Mouse (Mus musculus) kidney, embryonic 14.5 days (tissue): ENCODE results near the gene Fam166b. TPM values are rescaled to one million over a fixed set of nuclear protein-coding genes. Genes with fewer than 3 reads are reported as not detected.

Experiments used
- ATAC-seq: fragments of 200-750 bp; cut with Nextera tagmentation; 2 replicates; pipeline ENCODE4 v1.8.0; 2017; ENCODE audit warnings: moderate number of reproducible peaks, mild to moderate bottlenecking, moderate TSS enrichment, moderate library complexity; ENCODE audit not compliant: low FRiP score, low TSS enrichment
- H3K27ac ChIP-seq: fragments of 300-500 bp; sonication (generic); 2 replicates; pipeline ENCODE4 v1.5.1; 2014; ENCODE audit warnings: low read depth, mild to moderate bottlenecking, low read length, moderate library complexity, mixed read lengths
- H3K27me3 ChIP-seq: fragments of 300-500 bp; sonication (generic); 2 replicates; pipeline ENCODE4 v1.6.1; 2014; ENCODE audit warnings: mild to moderate bottlenecking, low read length; ENCODE audit not compliant: control insufficient read depth, insufficient read depth
- H3K36me3 ChIP-seq: fragments of 300-500 bp; sonication (generic); 2 replicates; pipeline ENCODE4 v1.6.1; 2014; ENCODE audit warnings: low read length, mixed read lengths; ENCODE audit not compliant: control insufficient read depth, insufficient read depth
- H3K4me1 ChIP-seq: fragments of 300-500 bp; sonication (generic); 2 replicates; pipeline ENCODE4 v1.6.1; 2014; ENCODE audit warnings: low read length, mixed read lengths; ENCODE audit not compliant: control insufficient read depth, insufficient read depth
- H3K4me2 ChIP-seq: fragments of 300-500 bp; sonication (generic); replicated peaks from 2 replicates; pipeline ENCODE4 v1.6.1; 2014; ENCODE audit warnings: low read depth, mild to moderate bottlenecking, low read length
- H3K4me3 ChIP-seq: fragments of 300-500 bp; sonication (generic); 2 replicates; pipeline ENCODE4 v1.5.1; 2014; ENCODE audit warnings: mild to moderate bottlenecking, low read length
- H3K9ac ChIP-seq: fragments of 300-500 bp; sonication (generic); 2 replicates; pipeline ENCODE4 v1.6.1; 2014; ENCODE audit warnings: low read depth, mild to moderate bottlenecking, low read length, moderate library complexity
- H3K9me3 ChIP-seq: fragments of 300-500 bp; sonication (generic); 2 replicates; pipeline ENCODE4 v1.6.1; 2016; ENCODE audit warnings: low read length; ENCODE audit not compliant: control insufficient read depth
- WGBS: fragments of 180-500 bp; shearing (Covaris S2); extraction: QIAGEN DNeasy Blood & Tissue Kit; methylation state at CpG from one replicate; pipeline ENCODE4 v1.1.7; 2014; 5-methylcytosine and 5-hydroxymethylcytosine counted together
- polyA plus RNA-seq: library from polyadenylated mRNA; unstranded; fragments of >200 nt; fragmentation: Nextera tagmentation; extraction: Ambion mirVana; gene quantifications from 2 replicates; pipeline ENCODE4 v1.2.1, GENCODE M21; 2014

Gene Fam166b
- polyA plus RNA-seq, 1 experiment from 2014 or later: 0.38 TPM

DNA sequence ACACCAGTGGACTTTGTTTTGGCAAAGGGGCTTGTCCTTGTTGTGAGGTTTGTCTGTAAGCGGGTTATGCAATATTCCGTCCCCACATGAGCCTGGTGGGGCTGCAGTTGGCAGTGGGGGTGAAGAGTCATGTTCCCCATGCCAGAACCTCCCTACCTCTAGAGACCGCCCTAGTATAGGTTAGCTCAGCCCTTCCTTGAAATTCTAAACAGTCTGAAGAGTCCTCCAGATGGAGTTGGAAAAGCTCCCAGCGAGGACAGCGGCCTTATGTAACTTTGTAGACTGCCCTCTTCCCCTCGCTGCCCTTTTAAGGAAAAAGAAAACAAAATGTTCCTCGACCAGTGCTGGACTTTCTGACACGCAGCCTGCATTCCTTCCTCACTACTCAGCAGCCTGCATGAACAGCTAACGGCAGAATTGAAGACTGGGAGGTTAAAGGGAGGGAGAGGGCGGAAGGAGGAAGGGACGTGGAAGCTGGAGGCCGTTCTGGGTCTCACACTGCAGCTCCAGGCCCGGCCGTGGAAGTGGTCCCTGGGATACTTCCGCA lies 34.5 kb downstream of the Fam166b start:
- ATAC-seq: peak; percentile 90
- H3K4me1 ChIP-seq: peaks cover 25% of the 10 kb centered on the region
- peak overlapping the region; percentile 19; the same call in 1 of the 2 replicates for H3K4me2 ChIP-seq
- no peak overlapping the region for H3K4me3 ChIP-seq
- H3K36me3 ChIP-seq: no peaks in the 10 kb centered on the region
- no peaks in the 10 kb centered on the region for H3K27me3 ChIP-seq
- WGBS: 16% methylated on average over 15 of the region's 15 CpGs
- H3K9ac ChIP-seq: peak overlapping the region; percentile 23; the same call in 1 of the 2 replicates
- H3K9me3 ChIP-seq: no peaks in the 10 kb centered on the region
- H3K27ac ChIP-seq: peak overlapping the region; percentile 90

DNA sequence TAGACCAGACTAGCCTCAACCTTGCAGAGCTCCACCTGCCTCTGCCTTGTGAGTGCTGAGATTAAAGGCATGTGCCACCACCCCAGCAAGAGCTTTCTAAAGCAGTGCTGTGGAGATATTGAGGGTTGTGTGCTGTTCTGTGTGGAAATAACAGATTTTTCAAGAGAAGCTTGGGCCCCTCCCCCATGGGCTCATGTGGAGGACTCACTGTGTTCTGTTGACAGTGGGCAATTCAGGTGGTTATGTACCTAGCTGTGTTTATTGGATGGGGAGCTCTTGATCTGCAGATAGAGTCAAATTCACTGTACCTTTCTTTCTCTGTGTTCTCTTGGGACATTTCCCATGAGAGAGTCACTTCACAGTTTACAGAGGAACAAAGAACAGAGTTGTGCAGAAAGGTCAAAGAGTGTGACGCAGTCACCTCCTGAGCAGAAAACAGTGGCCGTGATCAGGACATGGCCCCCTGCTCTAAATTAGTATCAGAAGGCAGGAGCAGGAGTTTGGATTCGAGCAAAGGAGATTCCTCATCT lies 37.3 kb downstream of the Fam166b start:
- H3K9me3 ChIP-seq: no peaks in the 10 kb centered on the region
- 80% methylated on average over 3 of the region's 3 CpGs for WGBS
- H3K4me1 ChIP-seq: peaks cover 13% of the 10 kb centered on the region
- no peaks in the 10 kb centered on the region for H3K27me3 ChIP-seq
- H3K9ac ChIP-seq: no peak overlapping the region
- ATAC-seq: no peak
- no peak overlapping the region for H3K4me2 ChIP-seq
- no peaks in the 10 kb centered on the region for H3K36me3 ChIP-seq
- no peak overlapping the region for H3K27ac ChIP-seq
- H3K4me3 ChIP-seq: no peak overlapping the region

DNA sequence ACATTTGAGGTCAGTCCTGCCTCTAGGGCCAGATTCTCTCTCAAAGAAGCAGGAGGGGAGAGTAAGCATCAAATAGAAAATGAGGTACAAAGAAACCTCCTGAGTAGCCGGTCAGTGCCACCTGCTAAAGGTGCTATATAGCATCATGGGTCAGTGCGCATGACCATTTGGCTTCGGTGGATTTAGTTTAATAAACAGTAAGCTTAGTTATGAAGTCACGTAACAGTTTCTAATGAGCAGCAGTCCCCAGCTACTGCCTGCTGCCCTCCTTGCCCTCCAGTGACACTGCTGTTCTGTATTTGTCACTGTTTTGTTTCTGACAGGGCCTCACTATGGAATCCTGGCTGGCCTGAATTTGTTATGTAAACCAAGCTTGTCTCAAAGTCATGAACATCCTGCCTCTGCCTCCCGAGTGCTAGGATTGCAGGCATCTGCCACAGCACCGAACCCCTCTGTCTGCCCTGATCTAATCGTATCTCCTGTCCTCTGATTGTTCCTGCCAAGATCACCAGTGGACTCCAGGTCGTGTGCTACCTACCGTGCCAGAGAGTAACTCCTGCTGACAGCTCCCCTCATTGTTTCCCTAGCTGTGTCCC lies 39.0 kb downstream of the Fam166b start:
- ATAC-seq: no peak
- WGBS: 74% methylated on average over 9 of the region's 9 CpGs
- Histone ChIP-seq H3K9ac (no peak overlapping the region), H3K27me3 (no peaks in the 10 kb centered on the region), H3K36me3 (no peaks in the 10 kb centered on the region), H3K27ac (no peak overlapping the region), H3K4me3 (no peak overlapping the region), H3K4me1 (peaks cover 12% of the 10 kb centered on the region), H3K9me3 (no peaks in the 10 kb centered on the region), H3K4me2 (no peak overlapping the region)

DNA sequence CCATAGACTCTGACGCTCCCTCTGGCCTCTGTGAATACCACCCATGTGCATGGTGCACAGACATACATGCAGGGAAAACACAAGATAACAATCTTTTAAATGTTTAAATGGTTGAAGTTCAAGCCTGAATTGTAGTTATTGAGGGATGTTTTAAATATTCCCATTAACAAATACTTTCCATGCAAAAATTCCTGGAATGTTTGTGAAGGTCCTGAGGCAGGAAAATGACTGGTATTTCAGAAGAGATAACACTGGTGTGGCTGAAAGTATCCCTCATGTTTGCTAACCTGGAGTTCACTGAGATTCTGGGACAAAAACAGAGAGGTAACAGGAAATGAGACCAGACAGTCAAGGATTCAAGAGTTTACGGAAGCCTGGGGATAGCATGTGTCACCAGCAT lies 39.5 kb downstream of the Fam166b start:
- Histone ChIP-seq H3K9ac (no peak overlapping the region), H3K9me3 (no peaks in the 10 kb centered on the region), H3K36me3 (no peaks in the 10 kb centered on the region), H3K4me2 (no peak overlapping the region), H3K27me3 (no peaks in the 10 kb centered on the region), H3K4me3 (no peak overlapping the region), H3K4me1 (peaks cover 7% of the 10 kb centered on the region), H3K27ac (no peak overlapping the region)
- 89% methylated on average over 2 of the region's 2 CpGs for WGBS
- ATAC-seq: no peak

DNA sequence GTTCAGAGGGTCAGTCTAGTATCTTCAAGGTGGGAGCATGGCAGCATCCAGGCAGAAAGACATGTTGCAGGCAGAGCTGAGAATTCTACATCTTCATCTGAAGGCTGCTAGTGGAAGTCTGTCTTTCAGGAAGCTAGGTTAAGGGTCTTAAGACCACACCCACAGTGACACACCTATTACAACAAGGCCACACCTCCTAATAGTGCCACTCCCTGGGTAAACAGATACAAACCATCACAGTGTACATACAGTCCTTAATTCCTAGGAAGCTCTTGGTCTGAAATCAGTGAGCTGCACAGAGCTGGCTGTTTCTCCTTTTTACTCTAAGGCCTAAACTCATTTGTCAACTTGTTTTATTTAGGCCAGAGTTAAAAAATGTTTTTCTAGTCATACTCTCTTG lies 42.0 kb downstream of the Fam166b start:
- Histone ChIP-seq H3K36me3 (no peaks in the 10 kb centered on the region), H3K27ac (no peak overlapping the region), H3K4me3 (no peak overlapping the region), H3K4me1 (0 out of 2 replicates have a peak, but pooled peaks cover 4% of the 10 kb centered on the region), H3K4me2 (no peak overlapping the region), H3K27me3 (no peaks in the 10 kb centered on the region), H3K9me3 (no peaks in the 10 kb centered on the region), H3K9ac (no peak overlapping the region)
- no peak for ATAC-seq

DNA sequence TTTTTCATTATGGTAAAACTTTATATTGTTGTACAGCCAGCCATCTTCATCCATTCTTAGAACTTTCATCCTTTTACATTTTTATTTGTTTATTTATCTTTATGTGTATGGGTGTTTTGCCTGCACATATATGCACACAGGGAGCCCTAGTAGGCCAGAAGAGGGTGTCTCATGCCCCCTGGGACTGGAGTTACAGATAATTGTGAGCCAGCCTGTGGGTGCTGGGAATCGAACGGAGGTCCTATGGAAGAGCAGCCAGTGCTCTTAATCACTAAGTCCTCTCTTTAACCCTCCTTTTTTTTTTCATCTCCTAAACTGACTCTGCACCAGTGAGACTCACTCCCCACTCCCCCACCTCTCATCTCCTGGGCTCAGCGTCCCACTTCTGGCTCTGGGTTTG lies 44.4 kb downstream of the Fam166b start:
- Histone ChIP-seq H3K9me3 (no peaks in the 10 kb centered on the region), H3K9ac (no peak overlapping the region)
- whole genome bisulfite sequencing: 93% methylated on average over 3 of the region's 3 CpGs

DNA sequence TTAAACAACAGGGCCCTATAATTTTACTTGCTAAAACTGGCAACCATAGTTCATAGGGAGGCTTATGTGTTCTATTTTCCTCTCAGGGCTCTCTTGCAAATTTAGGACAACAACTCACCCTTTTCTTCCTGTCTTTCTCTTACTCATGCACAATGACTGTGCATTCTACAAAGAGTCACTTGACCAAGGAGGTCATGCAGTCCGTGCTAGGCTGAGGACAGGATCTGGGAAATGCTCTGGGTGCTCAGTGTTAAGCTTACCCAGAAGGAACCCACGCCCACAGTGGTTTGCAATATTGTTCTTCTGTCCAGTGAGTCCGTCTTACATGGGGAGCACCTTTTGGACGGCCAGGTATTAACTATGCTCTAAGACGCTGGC lies 44.9 kb downstream of the Fam166b start:
- WGBS: 87% methylated on average over 5 of the region's 5 CpGs
- ATAC-seq: no peak
- Histone ChIP-seq H3K36me3 (no peaks in the 10 kb centered on the region), H3K27me3 (no peaks in the 10 kb centered on the region), H3K4me1 (0 out of 2 replicates have a peak, but pooled peaks cover 4% of the 10 kb centered on the region), H3K4me2 (no peak overlapping the region), H3K27ac (no peak overlapping the region), H3K4me3 (no peak overlapping the region), H3K9ac (no peak overlapping the region), H3K9me3 (no peaks in the 10 kb centered on the region)

More for the DNA sequence above, 44.4 kb downstream of the Fam166b start:
- ATAC-seq: no peak
- Histone ChIP-seq H3K36me3 (no peaks in the 10 kb centered on the region), H3K27me3 (no peaks in the 10 kb centered on the region), H3K4me3 (no peak overlapping the region), H3K27ac (no peak overlapping the region), H3K4me2 (no peak overlapping the region), H3K4me1 (0 out of 2 replicates have a peak, but pooled peaks cover 4% of the 10 kb centered on the region)

DNA sequence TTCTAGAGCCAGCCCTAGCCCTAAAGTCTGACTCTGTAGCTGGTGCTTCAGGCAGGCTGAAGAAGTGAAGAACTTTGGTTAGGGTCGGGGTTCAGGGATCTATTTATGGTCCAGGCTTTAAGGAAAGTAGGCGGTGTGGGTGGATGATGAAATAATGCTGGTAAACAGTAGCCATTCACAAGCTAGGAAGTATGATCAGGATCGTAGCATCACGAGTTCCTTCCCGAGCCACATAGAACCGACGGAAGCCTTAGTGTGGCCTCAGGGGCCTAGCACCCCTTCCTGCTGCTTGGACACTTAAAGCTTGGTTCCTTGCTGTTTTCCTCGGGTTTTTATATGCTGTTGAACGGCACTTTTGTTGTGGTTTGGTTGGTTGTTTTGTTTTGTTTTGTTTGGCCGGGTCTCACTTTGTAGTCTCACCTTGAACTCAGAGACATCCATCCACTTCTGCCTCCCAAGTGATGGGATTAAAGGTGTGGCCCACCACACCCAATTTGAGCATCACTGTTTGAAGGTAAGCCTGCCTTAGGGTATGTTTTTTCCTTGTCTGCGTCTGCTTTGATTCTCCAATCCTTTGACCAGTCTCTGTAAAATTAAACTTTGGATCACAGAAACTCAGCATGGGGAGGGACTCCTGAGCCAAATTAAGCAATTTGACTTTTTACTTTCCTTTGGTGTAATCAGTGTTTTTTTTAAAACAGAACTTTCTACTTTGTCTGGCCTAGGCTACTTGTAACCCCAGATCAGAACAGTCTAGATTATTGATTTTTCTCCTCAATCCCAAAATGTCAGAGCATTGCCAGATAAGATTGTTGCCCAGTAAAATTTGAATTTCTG lies 45.5 kb downstream of the Fam166b start:
- Histone ChIP-seq H3K4me2 (peak overlapping the region; percentile 91), H3K9me3 (no peaks in the 10 kb centered on the region), H3K9ac (no peak overlapping the region), H3K27me3 (no peaks in the 10 kb centered on the region), H3K36me3 (no peaks in the 10 kb centered on the region), H3K4me3 (no peak overlapping the region), H3K27ac (no peak overlapping the region), H3K4me1 (0 out of 2 replicates have a peak, but pooled peaks cover 4% of the 10 kb centered on the region)
- WGBS: 62% methylated on average over 11 of the region's 11 CpGs
- ATAC-seq: no peak
